Mouse (Mus musculus) hindbrain, embryonic 11.5 days (tissue): ENCODE data around the gene Fam160b1. TPM values are rescaled to one million over a fixed set of nuclear protein-coding genes. Genes with fewer than 3 reads are reported as not detected.

Experiments used
- ATAC-seq: fragments of 200-750 bp; cut with Nextera tagmentation; 2 replicates; pipeline ENCODE4 v1.8.0; 2017; ENCODE audit warnings: mild to moderate bottlenecking, moderate TSS enrichment, moderate library complexity; ENCODE audit not compliant: low FRiP score
- DNase-seq: peaks from one replicate; pipeline ENCODE4 v3.0.0-alpha.2; 2015; ENCODE audit warnings: low spot score
- H3K27ac ChIP-seq: fragments of 300-500 bp; sonication (generic); 2 replicates; pipeline ENCODE4 v1.5.1; 2014; ENCODE audit warnings: mild to moderate bottlenecking, low read depth, low read length
- H3K27me3 ChIP-seq: fragments of 300-500 bp; sonication (generic); 2 replicates; pipeline ENCODE4 v1.6.1; 2014; ENCODE audit warnings: mild to moderate bottlenecking, low read length, moderate library complexity, mixed read lengths; ENCODE audit not compliant: control insufficient read depth, insufficient read depth
- H3K36me3 ChIP-seq: fragments of 300-500 bp; sonication (generic); 2 replicates; pipeline ENCODE4 v1.6.1; 2014; ENCODE audit warnings: mild to moderate bottlenecking, low read length, moderate library complexity, mixed read lengths; ENCODE audit not compliant: control insufficient read depth, insufficient read depth
- H3K4me1 ChIP-seq: fragments of 300-500 bp; sonication (generic); replicated peaks from 2 replicates; pipeline ENCODE4 v1.6.1; 2014; ENCODE audit warnings: low read length, mixed read lengths; ENCODE audit not compliant: control insufficient read depth, insufficient read depth
- H3K4me2 ChIP-seq: fragments of 300-500 bp; sonication (generic); replicated peaks from 2 replicates; pipeline ENCODE4 v1.6.1; 2014; ENCODE audit warnings: mild to moderate bottlenecking, low read depth, low read length
- H3K4me3 ChIP-seq: fragments of 300-500 bp; sonication (generic); 2 replicates; pipeline ENCODE4 v1.5.1; 2014; ENCODE audit warnings: low read depth, low read length
- H3K9ac ChIP-seq: fragments of 300-500 bp; sonication (generic); 2 replicates; pipeline ENCODE4 v1.6.1; 2014; ENCODE audit warnings: low read depth, low read length
- H3K9me3 ChIP-seq: fragments of 300-500 bp; sonication (generic); 2 replicates; pipeline ENCODE4 v1.6.1; 2016; ENCODE audit warnings: low read length; ENCODE audit not compliant: control insufficient read depth
- WGBS: fragments of 180-500 bp; shearing (Covaris S2); extraction: QIAGEN DNeasy Blood & Tissue Kit; methylation state at CpG from one replicate; pipeline ENCODE4 v1.1.7; 2014; 5-methylcytosine and 5-hydroxymethylcytosine counted together
- polyA plus RNA-seq: library from polyadenylated mRNA; unstranded; fragments of >200 nt; fragmentation: Nextera tagmentation; extraction: Ambion mirVana; gene quantifications from 2 replicates; pipeline ENCODE4 v1.2.1, GENCODE M21; 2014

Gene Fam160b1
- 14.2 and 15.4 TPM in 2 replicates for polyA plus RNA-seq

DNA sequence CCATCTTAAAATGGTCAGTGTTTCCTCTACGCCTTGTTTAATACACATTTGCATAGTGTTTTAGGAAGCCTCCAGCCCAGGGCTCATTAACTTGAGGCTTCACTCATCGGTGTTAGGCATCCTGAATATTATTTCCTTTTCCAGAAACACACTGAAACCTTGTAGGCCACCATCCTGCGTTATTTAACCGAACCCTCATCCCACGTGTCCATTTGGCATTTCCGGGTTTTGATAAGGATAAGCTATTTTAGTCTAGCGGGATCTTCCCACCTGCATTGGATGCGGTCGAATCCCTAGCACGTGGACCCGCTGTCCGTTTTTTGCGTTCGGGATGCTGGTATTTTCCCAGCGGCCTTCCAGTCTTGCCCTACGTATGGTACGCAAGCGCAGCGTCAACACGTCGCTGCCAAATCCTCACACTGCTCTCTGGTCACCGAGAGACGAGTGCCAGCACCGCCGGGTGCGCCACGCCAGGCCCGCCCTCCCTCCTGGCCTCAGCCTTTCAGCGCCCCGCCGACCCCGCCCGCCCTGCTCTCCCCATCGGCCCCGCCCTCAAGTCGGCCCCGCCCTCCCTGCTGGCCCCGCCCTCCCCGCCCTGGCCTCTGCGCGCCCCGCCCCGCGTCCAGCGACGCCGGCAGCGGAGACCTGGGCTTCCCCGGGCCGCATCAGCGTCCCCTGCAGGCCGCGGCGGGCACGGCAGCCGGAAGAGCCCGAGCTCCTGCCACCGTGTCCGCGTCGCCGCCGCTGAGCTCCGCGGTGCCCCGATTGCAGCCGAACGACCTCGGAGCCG, at the start of gene Fam160b1:
Gene Fam160b1, plus strand, starts transcription at position 340 of the 790 bp plus-strand sequence.
- peak within 1 kb of the TSS; percentile 51 for H3K4me2 ChIP-seq
- H3K9ac ChIP-seq = peak within 1 kb of the TSS; percentile 100
- H3K4me1 ChIP-seq = no peaks in the 10 kb centered on the region; the same call in 1 of the 2 replicates
- no peaks in the 10 kb centered on the region for H3K36me3 ChIP-seq
- H3K27me3 ChIP-seq = no peaks in the 10 kb centered on the region
- H3K9me3 ChIP-seq = no peaks in the 10 kb centered on the region
- ATAC-seq (peak; percentile 94), DNase-seq (peak; percentile 98)
- H3K4me3 ChIP-seq = peak within 1 kb of the TSS; percentile 86
- peak within 1 kb of the TSS; percentile 94 for H3K27ac ChIP-seq
- 3% methylated on average over 41 of the region's 70 CpGs for WGBS

GRCm38 (mm10) chr19:57313226-57313625, 47.3 kb upstream of the Fam160b1 start:
- Histone ChIP-seq H3K9ac (no peak overlapping the region), H3K4me2 (no peak overlapping the region), H3K4me1 (0 out of 2 replicates have a peak, but pooled peaks cover 6% of the 10 kb centered on the region), H3K27ac (no peak overlapping the region), H3K36me3 (no peaks in the 10 kb centered on the region), H3K9me3 (no peaks in the 10 kb centered on the region), H3K27me3 (peaks cover 14% of the 10 kb centered on the region), H3K4me3 (no peak overlapping the region)
- no peak for DNase-seq
- 79% methylated on average over 10 of the region's 10 CpGs for WGBS
- ATAC-seq = no peak

DNA sequence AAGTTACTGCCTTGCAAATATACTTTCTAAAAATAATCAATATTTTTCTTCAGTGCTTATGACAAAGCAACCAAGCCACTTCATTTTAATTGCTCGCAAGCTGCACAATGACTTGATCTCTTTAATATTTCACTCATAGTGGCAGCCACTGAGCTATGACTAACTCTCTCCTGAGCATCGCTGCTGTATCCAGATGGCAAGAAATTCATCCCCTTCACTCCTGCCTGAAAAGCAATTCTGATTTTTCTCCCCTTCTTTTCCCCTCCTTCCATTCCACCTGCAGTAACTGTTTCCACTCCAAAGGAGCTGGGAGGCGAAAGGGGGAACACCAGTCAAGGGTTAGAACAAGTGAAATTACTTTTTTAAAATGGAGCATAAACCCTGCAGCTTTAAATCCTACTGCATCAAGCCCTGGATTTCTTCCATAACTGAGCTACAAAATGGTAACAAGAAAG, 46.6 kb upstream of the Fam160b1 start:
- Histone ChIP-seq H3K4me1 (0 out of 2 replicates have a peak, but pooled peaks cover 6% of the 10 kb centered on the region), H3K9ac (no peak overlapping the region), H3K27me3 (peaks cover 14% of the 10 kb centered on the region), H3K4me2 (peak overlapping the region; percentile 99; the same call in 1 of the 2 replicates), H3K36me3 (no peaks in the 10 kb centered on the region), H3K27ac (no peak overlapping the region), H3K9me3 (no peaks in the 10 kb centered on the region), H3K4me3 (peak overlapping the region; percentile 47; the same call in 1 of the 2 replicates)
- 74% methylated on average over 3 of the region's 3 CpGs for WGBS
- no peak for ATAC-seq
- DNase-seq = no peak

DNA sequence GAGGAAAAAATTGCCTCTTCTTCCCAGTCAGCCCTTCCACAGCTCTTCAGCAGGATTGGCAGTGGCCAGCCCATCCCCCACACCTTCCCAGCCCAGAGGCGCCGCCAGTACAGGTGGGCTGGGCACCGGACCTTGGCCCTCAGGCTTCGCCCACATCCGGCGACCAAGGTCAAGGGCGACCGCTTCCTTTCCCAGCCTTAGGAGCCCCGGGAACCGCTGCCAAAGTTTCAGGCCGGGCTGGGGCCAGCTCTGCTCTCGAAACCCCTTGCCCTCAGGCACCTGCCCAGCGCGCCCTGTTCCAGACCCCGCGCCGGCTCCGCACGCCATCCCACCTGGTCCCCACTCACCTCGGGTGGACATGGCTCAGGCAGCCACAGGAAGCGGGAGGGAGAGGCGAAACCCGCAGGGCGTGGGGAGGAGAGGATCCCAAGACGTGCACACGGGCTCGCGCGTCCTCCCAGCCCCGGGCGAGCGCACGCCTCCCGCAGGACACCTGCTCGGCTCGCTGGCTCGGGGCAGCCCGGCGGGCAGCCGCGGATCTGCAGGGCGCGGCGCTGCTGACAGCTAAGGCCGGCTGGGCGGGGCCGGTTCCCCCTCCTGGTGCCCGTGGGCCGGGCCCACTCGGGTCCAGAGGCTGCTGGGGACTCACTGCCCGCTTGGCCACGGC, 46.0 kb upstream of the Fam160b1 start, which contains the start of gene Ablim1:
Gene Ablim1, minus strand, starts transcription at position 574 of the 667 bp plus-strand sequence.
- Histone ChIP-seq H3K4me1 (0 out of 2 replicates have a peak, but pooled peaks cover 6% of the 10 kb centered on the region), H3K4me3 (peak within 1 kb of the TSS; percentile 47), H3K36me3 (no peaks in the 10 kb centered on the region), H3K9me3 (no peaks in the 10 kb centered on the region), H3K4me2 (peak within 1 kb of the TSS; percentile 99), H3K9ac (peak within 1 kb of the TSS; percentile 62), H3K27me3 (peaks cover 14% of the 10 kb centered on the region), H3K27ac (no peak within 1 kb of the TSS)
- ATAC-seq = peak; percentile 54; the same call in 1 of the 2 replicates
- peak; percentile 54 for DNase-seq
- WGBS = 3% methylated on average over 49 of the region's 52 CpGs

GRCm38 (mm10) chr19:57315013-57315565, 45.4 kb upstream of the Fam160b1 start:
- DNase-seq = no peak
- Histone ChIP-seq H3K4me3 (peak overlapping the region; percentile 47), H3K4me2 (peak overlapping the region; percentile 99), H3K36me3 (no peaks in the 10 kb centered on the region), H3K27me3 (peaks cover 14% of the 10 kb centered on the region), H3K27ac (no peak overlapping the region), H3K9me3 (no peaks in the 10 kb centered on the region), H3K4me1 (0 out of 2 replicates have a peak, but pooled peaks cover 6% of the 10 kb centered on the region), H3K9ac (peak overlapping the region; percentile 62)
- 49% methylated on average over 11 of the region's 11 CpGs for WGBS
- peak; percentile 33; the same call in 1 of the 2 replicates for ATAC-seq

DNA sequence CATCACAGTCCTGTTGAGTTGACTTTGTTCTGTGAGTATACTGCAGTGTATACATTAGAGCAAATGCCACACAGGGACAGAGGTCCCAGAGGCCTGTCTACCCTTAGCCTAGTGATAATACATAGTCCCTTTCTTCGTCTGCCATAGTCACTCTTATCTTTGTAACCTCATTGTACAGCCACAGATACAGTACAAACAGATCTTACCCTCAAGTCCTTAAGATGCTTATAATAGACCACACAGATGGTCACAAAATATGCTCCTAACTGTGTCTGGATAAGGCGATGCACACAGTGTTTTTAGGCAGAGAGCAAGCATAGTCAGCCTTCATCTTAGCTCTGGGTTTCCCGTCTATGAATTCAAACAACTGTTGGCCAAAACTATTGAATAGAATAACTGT, 43.9 kb upstream of the Fam160b1 start:
- Histone ChIP-seq H3K4me2 (no peak overlapping the region), H3K27me3 (peaks cover 14% of the 10 kb centered on the region), H3K9me3 (no peaks in the 10 kb centered on the region), H3K36me3 (no peaks in the 10 kb centered on the region), H3K4me1 (0 out of 2 replicates have a peak, but pooled peaks cover 6% of the 10 kb centered on the region), H3K4me3 (no peak overlapping the region), H3K9ac (no peak overlapping the region), H3K27ac (no peak overlapping the region)
- DNase-seq (no peak), ATAC-seq (no peak)
- 87% methylated on average over 3 of the region's 3 CpGs for WGBS

DNA sequence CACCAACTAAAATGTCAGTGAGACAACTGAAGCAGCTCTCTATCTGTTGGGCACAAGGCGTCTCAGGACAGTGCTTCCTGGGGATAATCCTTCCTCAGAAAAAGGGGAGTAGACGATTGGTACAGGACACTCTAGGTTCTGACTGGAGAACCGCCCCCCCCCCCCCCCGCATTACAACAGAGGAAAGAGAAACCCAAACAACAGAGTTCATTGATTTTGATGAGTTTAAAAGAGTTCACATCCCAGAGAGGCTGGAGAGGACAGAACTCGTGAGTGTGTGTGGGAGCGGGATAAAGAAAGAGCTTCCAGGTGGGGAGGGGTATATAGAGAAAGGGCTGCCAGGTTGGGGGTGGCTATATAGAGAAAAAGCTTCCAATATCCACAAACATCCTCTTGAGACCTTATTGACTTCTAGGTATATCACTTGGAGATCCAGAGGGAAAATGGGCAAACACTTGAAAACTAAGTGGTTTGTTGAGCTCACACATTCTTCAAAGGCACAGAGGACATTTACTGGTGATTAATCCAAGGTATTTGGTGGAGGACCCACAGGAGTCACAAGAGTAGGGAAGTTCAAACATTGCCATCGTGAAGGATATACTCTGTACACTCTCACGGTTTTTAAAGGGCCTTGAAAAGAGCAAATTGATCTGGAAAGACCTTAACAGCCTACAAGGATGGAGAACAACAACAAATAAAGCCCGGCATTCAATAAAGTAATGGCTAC, 39.7 kb upstream of the Fam160b1 start:
- Histone ChIP-seq H3K27me3 (no peaks in the 10 kb centered on the region), H3K9me3 (no peaks in the 10 kb centered on the region), H3K27ac (no peak overlapping the region), H3K9ac (no peak overlapping the region), H3K4me2 (no peak overlapping the region), H3K36me3 (no peaks in the 10 kb centered on the region), H3K4me1 (no peaks in the 10 kb centered on the region), H3K4me3 (no peak overlapping the region)
- 81% methylated on average over 9 of the region's 9 CpGs for WGBS
- no peak for ATAC-seq
- DNase-seq = no peak

DNA sequence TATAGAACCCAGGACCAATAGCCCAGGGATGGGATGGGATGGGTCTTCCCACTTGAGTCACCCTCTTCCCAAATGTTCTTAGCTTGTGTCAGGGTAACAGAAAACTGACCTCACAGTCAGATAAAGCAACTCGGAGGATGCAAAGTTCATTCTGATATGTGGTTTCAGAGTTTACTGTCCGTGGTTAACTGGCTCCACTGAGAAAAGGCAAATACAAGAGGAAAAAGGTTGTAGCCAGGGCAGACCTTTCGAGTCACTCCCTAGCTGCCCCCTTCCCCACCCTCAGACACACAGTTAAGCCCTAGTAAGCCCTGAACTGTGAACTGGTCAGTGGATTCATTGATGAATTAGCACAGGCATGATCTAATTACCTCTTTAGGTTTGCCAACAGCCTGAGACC, 38.6 kb upstream of the Fam160b1 start:
- Histone ChIP-seq H3K4me2 (no peak overlapping the region), H3K36me3 (no peaks in the 10 kb centered on the region), H3K9me3 (no peaks in the 10 kb centered on the region), H3K27ac (no peak overlapping the region), H3K4me1 (no peaks in the 10 kb centered on the region), H3K27me3 (no peaks in the 10 kb centered on the region), H3K9ac (no peak overlapping the region), H3K4me3 (no peak overlapping the region)
- whole genome bisulfite sequencing = 91% methylated on average over 3 of the region's 3 CpGs
- ATAC-seq (no peak), DNase-seq (no peak)
